Mouse (Mus musculus): ENCODE measurements around the gene Snd1. TPM values are rescaled to one million over a fixed set of nuclear protein-coding genes. Genes with fewer than 3 reads are reported as not detected.

Snd1 gene
- total RNA-seq, 1 experiment = 343 TPM

GRCm38 (mm10) chr6:28470017-28470602, 4.8 kb upstream of the Snd1 start:
- no peaks in the 10 kb centered on the region for H3K36me3 ChIP-seq (ENCODE audit: control insufficient read depth, insufficient read depth, low read length, poor library complexity, severe bottlenecking)
- no peak for TF ChIP-seq ZNF384 (IDR thresholded peaks at IDR 0.05; ENCODE audit: low read depth, low read length)
- no peak for TF ChIP-seq MAFK (IDR thresholded peaks at IDR 0.05; ENCODE audit: insufficient read depth, low read depth, low read length)
- no peak for TF ChIP-seq HCFC1 (IDR thresholded peaks at IDR 0.05; ENCODE audit: borderline replicate concordance, insufficient read depth, low read length)
- no peak for TF ChIP-seq ZC3H11A (IDR thresholded peaks at IDR 0.05; ENCODE audit: borderline replicate concordance, low read depth, low read length)
- no peak for TF ChIP-seq CHD2 (IDR thresholded peaks at IDR 0.05; ENCODE audit: low read depth, low read length)
- H3K27ac ChIP-seq (ENCODE audit: insufficient read depth, low read depth, low read length, poor library complexity, severe bottlenecking) = no peak overlapping the region
- no peak for DNase-seq (ENCODE audit: low read depth, low spot score)
- H3K4me3 ChIP-seq (ENCODE audit: insufficient read depth in 1 of 2, low read depth in 1 of 2, low read length in 2 of 2, poor library complexity in 1 of 2, severe bottlenecking in 1 of 2) = no peak overlapping the region
- no peaks in the 10 kb centered on the region for H3K4me1 ChIP-seq (ENCODE audit: control insufficient read depth in 2 of 2, insufficient read depth in 2 of 2, low read length in 2 of 2, poor library complexity in 1 of 2)
- in situ Hi-C loops (cut with MboI; ENCODE audit: low sequenced_read_pairs in 2 of 2, unreplicated experiment in 2 of 2) = no loop called here
- H3K9me3 ChIP-seq (ENCODE audit: control insufficient read depth, insufficient read depth, low read depth, low read length) = no peaks in the 10 kb centered on the region
- H3K9ac ChIP-seq (ENCODE audit: insufficient read depth, low read depth, low read length, poor library complexity, severe bottlenecking) = no peak overlapping the region

GRCm38 (mm10) chr6:28470621-28471020, 4.3 kb upstream of the Snd1 start:
- H3K4me3 ChIP-seq (ENCODE audit: insufficient read depth in 1 of 2, low read depth in 1 of 2, low read length in 2 of 2, poor library complexity in 1 of 2, severe bottlenecking in 1 of 2) = no peak overlapping the region
- H3K9ac ChIP-seq (ENCODE audit: insufficient read depth, low read depth, low read length, poor library complexity, severe bottlenecking) = no peak overlapping the region
- TF ChIP-seq ZNF384 (IDR thresholded peaks at IDR 0.05; ENCODE audit: low read depth, low read length) (no peak), HCFC1 (IDR thresholded peaks at IDR 0.05; ENCODE audit: borderline replicate concordance, insufficient read depth, low read length) (no peak)
- no peaks in the 10 kb centered on the region for H3K36me3 ChIP-seq (ENCODE audit: control insufficient read depth, insufficient read depth, low read length, poor library complexity, severe bottlenecking)
- in situ Hi-C loops (cut with MboI; ENCODE audit: low sequenced_read_pairs in 2 of 2, unreplicated experiment in 2 of 2) = no loop called here
- no peaks in the 10 kb centered on the region for H3K4me1 ChIP-seq (ENCODE audit: control insufficient read depth in 2 of 2, insufficient read depth in 2 of 2, low read length in 2 of 2, poor library complexity in 1 of 2)
- no peak overlapping the region for H3K27ac ChIP-seq (ENCODE audit: insufficient read depth, low read depth, low read length, poor library complexity, severe bottlenecking)
- H3K9me3 ChIP-seq (ENCODE audit: control insufficient read depth, insufficient read depth, low read depth, low read length) = no peaks in the 10 kb centered on the region
- no peak for DNase-seq (ENCODE audit: low read depth, low spot score)

GRCm38 (mm10) chr6:28471284-28472035, 3.5 kb upstream of the Snd1 start:
- Histone ChIP-seq H3K36me3 (ENCODE audit: control insufficient read depth, insufficient read depth, low read length, poor library complexity, severe bottlenecking) (no peaks in the 10 kb centered on the region), H3K4me1 (ENCODE audit: control insufficient read depth in 2 of 2, insufficient read depth in 2 of 2, low read length in 2 of 2, poor library complexity in 1 of 2) (no peaks in the 10 kb centered on the region), H3K9me3 (ENCODE audit: control insufficient read depth, insufficient read depth, low read depth, low read length) (no peaks in the 10 kb centered on the region), H3K27ac (ENCODE audit: insufficient read depth, low read depth, low read length, poor library complexity, severe bottlenecking) (no peak overlapping the region), H3K9ac (ENCODE audit: insufficient read depth, low read depth, low read length, poor library complexity, severe bottlenecking) (no peak overlapping the region), H3K4me3 (ENCODE audit: insufficient read depth in 1 of 2, low read depth in 1 of 2, low read length in 2 of 2, poor library complexity in 1 of 2, severe bottlenecking in 1 of 2) (no peak overlapping the region)
- in situ Hi-C loops (cut with MboI; ENCODE audit: low sequenced_read_pairs in 2 of 2, unreplicated experiment in 2 of 2) = no loop called here
- no peak for DNase-seq (ENCODE audit: low read depth, low spot score)
- TF ChIP-seq CHD2 (IDR thresholded peaks at IDR 0.05; ENCODE audit: low read depth, low read length) (no peak), HCFC1 (IDR thresholded peaks at IDR 0.05; ENCODE audit: borderline replicate concordance, insufficient read depth, low read length) (no peak), ZC3H11A (IDR thresholded peaks at IDR 0.05; ENCODE audit: borderline replicate concordance, low read depth, low read length) (no peak), MAFK (IDR thresholded peaks at IDR 0.05; ENCODE audit: insufficient read depth, low read depth, low read length) (no peak), ZNF384 (IDR thresholded peaks at IDR 0.05; ENCODE audit: low read depth, low read length) (no peak)

- Histone ChIP-seq H3K4me3 (ENCODE audit: insufficient read depth in 1 of 2, low read depth in 1 of 2, low read length in 2 of 2, poor library complexity in 1 of 2, severe bottlenecking in 1 of 2) (no peak overlapping the region), H3K27ac (ENCODE audit: insufficient read depth, low read depth, low read length, poor library complexity, severe bottlenecking) (no peak overlapping the region), H3K36me3 (ENCODE audit: control insufficient read depth, insufficient read depth, low read length, poor library complexity, severe bottlenecking) (0 out of 2 replicates have a peak, but pooled peaks cover 2% of the 10 kb centered on the region), H3K9me3 (ENCODE audit: control insufficient read depth, insufficient read depth, low read depth, low read length) (no peaks in the 10 kb centered on the region), H3K9ac (ENCODE audit: insufficient read depth, low read depth, low read length, poor library complexity, severe bottlenecking) (no peak overlapping the region), H3K4me1 (ENCODE audit: control insufficient read depth in 2 of 2, insufficient read depth in 2 of 2, low read length in 2 of 2, poor library complexity in 1 of 2) (no peaks in the 10 kb centered on the region)
- in situ Hi-C loops (cut with MboI; ENCODE audit: low sequenced_read_pairs in 2 of 2, unreplicated experiment in 2 of 2) = no loop called here
- no peak for DNase-seq (ENCODE audit: low read depth, low spot score)
- TF ChIP-seq ZC3H11A (IDR thresholded peaks at IDR 0.05; ENCODE audit: borderline replicate concordance, low read depth, low read length) = no peak
- TF ChIP-seq HCFC1 (IDR thresholded peaks at IDR 0.05; ENCODE audit: borderline replicate concordance, insufficient read depth, low read length) = no peak
- no peak for TF ChIP-seq ZNF384 (IDR thresholded peaks at IDR 0.05; ENCODE audit: low read depth, low read length)
- TF ChIP-seq CHD2 (IDR thresholded peaks at IDR 0.05; ENCODE audit: low read depth, low read length) = no peak
- no peak for TF ChIP-seq MAFK (IDR thresholded peaks at IDR 0.05; ENCODE audit: insufficient read depth, low read depth, low read length)
Measured at GRCm38 (mm10) chr6:28474211-28474610, 728 bp upstream of the Snd1 start.
